In the genomic region with DNA sequence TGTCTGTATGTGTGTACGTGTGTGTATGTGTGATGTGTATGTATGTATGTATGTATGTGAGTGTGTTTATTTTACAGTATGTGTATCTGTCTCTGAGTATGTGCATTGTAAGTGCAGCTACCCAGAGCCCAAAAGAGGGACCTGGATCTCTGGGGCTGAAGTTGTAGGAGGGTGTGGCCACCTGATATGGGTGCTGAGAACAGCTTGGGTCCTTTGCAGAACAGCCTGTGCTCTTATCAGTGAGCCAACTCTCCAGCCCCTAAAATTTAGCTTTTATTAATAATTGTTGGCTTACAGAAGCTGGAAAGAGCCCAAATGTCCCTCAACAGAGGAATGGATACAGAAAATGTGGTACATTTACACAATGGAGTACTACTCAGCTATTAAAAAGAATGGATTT, we compare ENCODE assay signal across 35 mouse cellular contexts.
"Had no signal": no experiment of that assay in that cellular context is flagged by ENCODE, and none has a peak within 500 bp of the region (broad histone marks: within the 10 kb centered on the region; RNA-seq: fewer than 3 reads in every experiment).

No protein-coding gene starts in this region.

- H3K36me3 ChIP-seq: heart, embryonic 10.5 days; heart, embryonic 12.5 days; heart, embryonic 13.5 days; heart, embryonic 15.5 days; hindbrain, embryonic 10.5 days; hindbrain, embryonic 12.5 days; hindbrain, embryonic 13.5 days; hindbrain, embryonic 15.5 days; intestine, embryonic 15.5 days; kidney, embryonic 15.5 days had no signal

- H3K4me2 ChIP-seq: heart, embryonic 11.5 days; heart, embryonic 12.5 days; heart, embryonic 13.5 days; heart, embryonic 15.5 days; hindbrain, embryonic 12.5 days; hindbrain, embryonic 13.5 days; hindbrain, embryonic 14.5 days; hindbrain, embryonic 15.5 days; intestine, embryonic 15.5 days; kidney, embryonic 15.5 days had no signal

- DNase-seq: heart, postnatal 10 days; heart, postnatal 14 days; heart, postnatal 36 days; heart, postnatal 4 days; kidney, adult 11 months; kidney, adult 18-20 months; kidney, adult 2 months; kidney, adult 8-10 months; kidney, adult 9 months; kidney, postnatal 10 days; kidney, postnatal 14 days; kidney, postnatal 25 days; kidney, postnatal 36 days; kidney, postnatal 4 days; layer of hippocampus, adult 9-11 months; layer of hippocampus, postnatal 36 days had no signal

- ATAC-seq: hindbrain, embryonic 16.5 days; hindbrain, postnatal 0 days; inflammation-experienced regulatory T-cells, adult 6 months; intestine, embryonic 15.5 days; intestine, embryonic 16.5 days; intestine, postnatal 0 days had no signal

- H3K27ac ChIP-seq: heart, embryonic 10.5 days; heart, embryonic 13.5 days; heart, embryonic 15.5 days; hindbrain, embryonic 10.5 days; hindbrain, embryonic 12.5 days; hindbrain, embryonic 13.5 days; hindbrain, embryonic 14.5 days; hindbrain, embryonic 15.5 days; hindbrain, postnatal 0 days; intestine, embryonic 15.5 days; kidney, embryonic 15.5 days; kidney, postnatal 0 days; layer of hippocampus, adult 2 months had no signal

- H3K4me3 ChIP-seq: heart, embryonic 10.5 days; heart, embryonic 12.5 days; heart, embryonic 13.5 days; heart, embryonic 15.5 days; hindbrain, embryonic 10.5 days; hindbrain, embryonic 12.5 days; hindbrain, embryonic 13.5 days; hindbrain, embryonic 15.5 days; intestine, embryonic 15.5 days; kidney, embryonic 15.5 days; layer of hippocampus, adult 2 months had no signal

- H3K27me3 ChIP-seq: heart, embryonic 12.5 days; heart, embryonic 13.5 days; heart, embryonic 15.5 days; hindbrain, embryonic 12.5 days; hindbrain, embryonic 15.5 days; intestine, embryonic 15.5 days had no signal

- H3K9me3 ChIP-seq: heart, embryonic 10.5 days; heart, embryonic 12.5 days; heart, embryonic 13.5 days; heart, embryonic 15.5 days; hindbrain, embryonic 10.5 days; hindbrain, embryonic 12.5 days; hindbrain, embryonic 13.5 days; hindbrain, embryonic 15.5 days; intestine, embryonic 15.5 days; kidney, embryonic 15.5 days had no signal

- H3K9ac ChIP-seq: heart, embryonic 12.5 days; heart, embryonic 13.5 days; heart, embryonic 15.5 days; hindbrain, embryonic 12.5 days; hindbrain, embryonic 13.5 days; hindbrain, embryonic 14.5 days; hindbrain, embryonic 15.5 days; intestine, embryonic 15.5 days; kidney, embryonic 15.5 days had no signal
